Mouse (Mus musculus) MEL (cell line): Measurements from ENCODE around the gene Gpr37l1.

Source experiments
- CHD1 ChIP-seq: IDR thresholded peaks from 2 replicates; pipeline ENCODE4 v1.6.1; 2012; ENCODE audit warnings: low read depth, mild to moderate bottlenecking, inconsistent platforms, low read length, improper control_type of control experiment
- CTCF ChIP-seq, 3 experiments: IDR thresholded peaks in 2 of 3; conservative IDR thresholded peaks in 1 of 3; 2 replicates each; pipeline ENCODE4 v1.5.1; 2011 to 2012; ENCODE audit warnings: low read length in 3 of 3, low read depth in 2 of 3, mild to moderate bottlenecking in 2 of 3, improper control_type of control experiment in 1 of 3, inconsistent platforms in 1 of 3, mixed read lengths in 1 of 3, moderate library complexity in 1 of 3; ENCODE audit not compliant: control insufficient read depth in 1 of 3, insufficient read depth in 1 of 3, poor library complexity in 1 of 3, severe bottlenecking in 1 of 3
- ELF1 ChIP-seq: IDR thresholded peaks from 2 replicates; pipeline ENCODE4 v1.6.1; 2014; ENCODE audit warnings: low read depth, mild to moderate bottlenecking, inconsistent platforms, low read length, improper control_type of control experiment, moderate library complexity
- EP300 ChIP-seq, 2 experiments: IDR thresholded peaks; 2 replicates each; pipeline ENCODE4 v1.6.1; 2011; ENCODE audit warnings: improper control_type of control experiment in 2 of 2, low read length in 2 of 2, low read depth in 1 of 2, mild to moderate bottlenecking in 1 of 2
- GATA1 ChIP-seq: IDR thresholded peaks from 2 replicates; pipeline ENCODE4 v1.6.1; 2011; ENCODE audit warnings: low read depth, low read length, improper control_type of control experiment
- MAX ChIP-seq: IDR thresholded peaks from 2 replicates; pipeline ENCODE4 v1.6.1; 2011; ENCODE audit warnings: low read length, improper control_type of control experiment
- MXI1 ChIP-seq: IDR thresholded peaks from 2 replicates; pipeline ENCODE4 v1.6.1; 2011; ENCODE audit warnings: mild to moderate bottlenecking, low read depth, low read length, improper control_type of control experiment
- POLR2A ChIP-seq, 2 experiments: IDR thresholded peaks; 2 replicates each; pipeline ENCODE4 v1.6.1; 2011 to 2012; ENCODE audit warnings: low read length in 2 of 2, mild to moderate bottlenecking in 2 of 2, control low read depth in 1 of 2, improper control_type of control experiment in 1 of 2, low read depth in 1 of 2, moderate library complexity in 1 of 2; ENCODE audit not compliant: control insufficient read depth in 1 of 2, insufficient read depth in 1 of 2, poor library complexity in 1 of 2
- POLR2AphosphoS2 ChIP-seq: IDR thresholded peaks from 2 replicates; pipeline ENCODE4 v1.6.1; 2011; ENCODE audit warnings: low read length, improper control_type of control experiment
- SMC3 ChIP-seq: IDR thresholded peaks from 2 replicates; pipeline ENCODE4 v1.6.1; 2011; ENCODE audit warnings: low read depth, low read length, improper control_type of control experiment
- TAL1 ChIP-seq: IDR thresholded peaks from 2 replicates; pipeline ENCODE4 v1.6.1; 2012; ENCODE audit warnings: mild to moderate bottlenecking, inconsistent platforms, low read length, moderate library complexity, mixed read lengths
- ZMIZ1 ChIP-seq: IDR thresholded peaks from 2 replicates; pipeline ENCODE4 v1.6.1; 2012; ENCODE audit warnings: low read depth, mild to moderate bottlenecking, inconsistent platforms, low read length, improper control_type of control experiment, moderate library complexity

- no peak for TF ChIP-seq POLR2AphosphoS2
- no peak for TF ChIP-seq EP300 (IDR thresholded peaks at IDR 0.05; ENCODE audit: low read depth in 1 of 2, low read length in 2 of 2)
- TF ChIP-seq CTCF (IDR thresholded peaks at IDR 0.05 in 2 of 3, conservative IDR thresholded peaks at IDR 0.05 in 1 of 3; ENCODE audit: control insufficient read depth in 1 of 3, insufficient read depth in 1 of 3, low read depth in 2 of 3, low read length in 3 of 3, poor library complexity in 1 of 3, severe bottlenecking in 1 of 3), result no peak
- TF ChIP-seq MXI1, result no peak
- no peak for TF ChIP-seq GATA1
- no peak for TF ChIP-seq SMC3
- TF ChIP-seq ELF1, result no peak
- TF ChIP-seq MAX, result no peak
- no peak for TF ChIP-seq ZMIZ1
- TF ChIP-seq CHD1, result no peak
- TF ChIP-seq TAL1, result no peak
- no peak for TF ChIP-seq POLR2A (IDR thresholded peaks at IDR 0.05; ENCODE audit: control insufficient read depth in 1 of 2, insufficient read depth in 1 of 2, low read depth in 1 of 2, low read length in 2 of 2, poor library complexity in 1 of 2)
Observed at GRCm38 (mm10) chr1:135183941-135184570, 16.6 kb upstream of the Gpr37l1 start.
